Mouse (Mus musculus) kidney, embryonic 14.5 days (tissue): ENCODE data around the gene Cep41. TPM values are rescaled to one million over a fixed set of nuclear protein-coding genes. Genes with fewer than 3 reads are reported as not detected.

Experiments used
- ATAC-seq: fragments of 200-750 bp; cut with Nextera tagmentation; 2 replicates; pipeline ENCODE4 v1.8.0; 2017; ENCODE audit warnings: moderate number of reproducible peaks, mild to moderate bottlenecking, moderate TSS enrichment, moderate library complexity; ENCODE audit not compliant: low FRiP score, low TSS enrichment
- H3K27ac ChIP-seq: fragments of 300-500 bp; sonication (generic); 2 replicates; pipeline ENCODE4 v1.5.1; 2014; ENCODE audit warnings: low read depth, mild to moderate bottlenecking, low read length, moderate library complexity, mixed read lengths
- H3K27me3 ChIP-seq: fragments of 300-500 bp; sonication (generic); 2 replicates; pipeline ENCODE4 v1.6.1; 2014; ENCODE audit warnings: mild to moderate bottlenecking, low read length; ENCODE audit not compliant: control insufficient read depth, insufficient read depth
- H3K36me3 ChIP-seq: fragments of 300-500 bp; sonication (generic); 2 replicates; pipeline ENCODE4 v1.6.1; 2014; ENCODE audit warnings: low read length, mixed read lengths; ENCODE audit not compliant: control insufficient read depth, insufficient read depth
- H3K4me1 ChIP-seq: fragments of 300-500 bp; sonication (generic); 2 replicates; pipeline ENCODE4 v1.6.1; 2014; ENCODE audit warnings: low read length, mixed read lengths; ENCODE audit not compliant: control insufficient read depth, insufficient read depth
- H3K4me2 ChIP-seq: fragments of 300-500 bp; sonication (generic); replicated peaks from 2 replicates; pipeline ENCODE4 v1.6.1; 2014; ENCODE audit warnings: low read depth, mild to moderate bottlenecking, low read length
- H3K4me3 ChIP-seq: fragments of 300-500 bp; sonication (generic); 2 replicates; pipeline ENCODE4 v1.5.1; 2014; ENCODE audit warnings: mild to moderate bottlenecking, low read length
- H3K9ac ChIP-seq: fragments of 300-500 bp; sonication (generic); 2 replicates; pipeline ENCODE4 v1.6.1; 2014; ENCODE audit warnings: low read depth, mild to moderate bottlenecking, low read length, moderate library complexity
- H3K9me3 ChIP-seq: fragments of 300-500 bp; sonication (generic); 2 replicates; pipeline ENCODE4 v1.6.1; 2016; ENCODE audit warnings: low read length; ENCODE audit not compliant: control insufficient read depth
- WGBS: fragments of 180-500 bp; shearing (Covaris S2); extraction: QIAGEN DNeasy Blood & Tissue Kit; methylation state at CpG from one replicate; pipeline ENCODE4 v1.1.7; 2014; 5-methylcytosine and 5-hydroxymethylcytosine counted together
- polyA plus RNA-seq: library from polyadenylated mRNA; unstranded; fragments of >200 nt; fragmentation: Nextera tagmentation; extraction: Ambion mirVana; gene quantifications from 2 replicates; pipeline ENCODE4 v1.2.1, GENCODE M21; 2014

Gene Cep41
- polyA plus RNA-seq, 1 experiment from 2014 or later: 31.2 TPM

DNA sequence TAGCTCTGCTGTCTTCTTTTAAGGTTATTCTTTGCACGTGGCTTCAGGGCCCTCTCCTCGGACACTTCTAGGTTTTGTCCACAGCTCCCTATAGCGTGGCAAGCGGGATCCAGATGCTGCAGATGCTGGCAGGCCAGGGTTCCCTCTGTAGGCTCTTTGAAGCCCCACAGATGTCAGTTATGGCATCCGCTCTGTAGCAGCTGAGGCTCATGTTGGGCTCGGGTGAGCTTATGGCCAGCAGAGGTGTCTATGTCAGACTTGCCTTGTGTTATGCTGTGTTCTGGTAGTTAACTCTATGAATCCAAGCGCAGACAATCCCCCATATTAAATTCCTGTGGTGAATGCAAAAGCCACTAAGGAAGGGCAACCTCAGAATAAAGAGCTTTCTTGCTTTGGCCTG lies 13.1 kb downstream of the Cep41 start:
- Histone ChIP-seq H3K27me3 (no peaks in the 10 kb centered on the region), H3K4me3 (no peak overlapping the region), H3K36me3 (no peaks in the 10 kb centered on the region), H3K9ac (no peak overlapping the region), H3K27ac (peak overlapping the region; percentile 79), H3K4me2 (no peak overlapping the region), H3K4me1 (peaks cover 34% of the 10 kb centered on the region), H3K9me3 (no peaks in the 10 kb centered on the region)
- 37% methylated on average over 7 of the region's 7 CpGs for WGBS
- peak; percentile 45; the same call in 1 of the 2 replicates for ATAC-seq

DNA sequence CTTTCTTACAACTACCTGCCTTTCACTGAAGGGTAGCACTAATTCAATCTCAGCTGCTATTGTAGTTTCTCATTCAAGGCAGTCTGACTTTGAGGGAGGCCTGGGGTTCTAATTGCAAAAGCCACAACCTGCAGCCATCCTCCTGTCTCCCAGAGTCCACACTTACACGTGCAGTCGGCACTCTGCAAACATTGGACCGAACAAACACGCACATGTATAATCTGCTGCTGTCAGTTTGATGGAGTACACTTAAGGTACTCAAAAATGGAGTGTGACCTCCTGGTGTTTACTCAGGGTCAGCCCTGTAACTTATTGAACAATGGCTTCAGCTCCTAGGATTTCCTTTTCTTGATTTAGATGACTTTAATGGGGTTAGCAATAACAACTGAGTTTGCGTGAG lies 14.0 kb downstream of the Cep41 start:
- H3K27me3 ChIP-seq: no peaks in the 10 kb centered on the region
- 16% methylated on average over 5 of the region's 5 CpGs for WGBS
- peaks cover 43% of the 10 kb centered on the region for H3K4me1 ChIP-seq
- no peak overlapping the region for H3K9ac ChIP-seq
- ATAC-seq: peak; percentile 56; the same call in 1 of the 2 replicates
- H3K36me3 ChIP-seq: no peaks in the 10 kb centered on the region
- no peak overlapping the region for H3K4me3 ChIP-seq
- no peaks in the 10 kb centered on the region for H3K9me3 ChIP-seq
- H3K4me2 ChIP-seq: no peak overlapping the region
- peak overlapping the region; percentile 79; the same call in 1 of the 2 replicates for H3K27ac ChIP-seq

- H3K27ac ChIP-seq: 0 out of 2 replicates have a peak overlapping the region, but pooled peaks have one; percentile 3
- no peaks in the 10 kb centered on the region for H3K36me3 ChIP-seq
- WGBS: 77% methylated on average over 6 of the region's 6 CpGs
- H3K4me1 ChIP-seq: peaks cover 53% of the 10 kb centered on the region
- no peak overlapping the region for H3K4me3 ChIP-seq
- no peak overlapping the region for H3K9ac ChIP-seq
- H3K4me2 ChIP-seq: no peak overlapping the region
- no peaks in the 10 kb centered on the region for H3K27me3 ChIP-seq
- ATAC-seq: no peak
- H3K9me3 ChIP-seq: no peaks in the 10 kb centered on the region
Measured at GRCm38 (mm10) chr6:30678482-30678881, 15.1 kb downstream of the Cep41 start.

DNA sequence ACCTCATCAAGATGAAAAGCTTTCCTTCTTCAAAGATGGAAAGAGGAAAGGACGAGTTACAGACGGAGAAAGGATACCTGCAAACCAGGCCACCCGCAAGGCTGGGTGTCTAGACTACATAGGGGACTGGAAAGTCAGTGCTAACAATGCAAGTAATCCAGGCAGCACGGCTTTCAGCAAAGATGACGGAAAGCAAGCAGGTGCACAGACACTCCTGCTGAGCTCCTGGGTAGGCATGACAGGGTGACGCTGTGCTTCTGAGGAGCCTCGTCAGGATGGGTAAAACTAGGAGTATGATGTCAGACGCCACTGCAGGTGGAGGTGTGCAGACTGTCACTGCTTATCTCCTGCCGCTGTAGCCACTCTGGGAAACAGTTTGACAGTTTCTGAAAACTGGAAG lies 16.0 kb downstream of the Cep41 start:
- WGBS: 86% methylated on average over 9 of the region's 9 CpGs
- H3K4me3 ChIP-seq: no peak overlapping the region
- no peaks in the 10 kb centered on the region for H3K36me3 ChIP-seq
- no peaks in the 10 kb centered on the region for H3K27me3 ChIP-seq
- H3K9me3 ChIP-seq: no peaks in the 10 kb centered on the region
- no peak for ATAC-seq
- H3K9ac ChIP-seq: no peak overlapping the region
- no peak overlapping the region for H3K4me2 ChIP-seq
- no peak overlapping the region for H3K27ac ChIP-seq
- H3K4me1 ChIP-seq: peaks cover 55% of the 10 kb centered on the region

DNA sequence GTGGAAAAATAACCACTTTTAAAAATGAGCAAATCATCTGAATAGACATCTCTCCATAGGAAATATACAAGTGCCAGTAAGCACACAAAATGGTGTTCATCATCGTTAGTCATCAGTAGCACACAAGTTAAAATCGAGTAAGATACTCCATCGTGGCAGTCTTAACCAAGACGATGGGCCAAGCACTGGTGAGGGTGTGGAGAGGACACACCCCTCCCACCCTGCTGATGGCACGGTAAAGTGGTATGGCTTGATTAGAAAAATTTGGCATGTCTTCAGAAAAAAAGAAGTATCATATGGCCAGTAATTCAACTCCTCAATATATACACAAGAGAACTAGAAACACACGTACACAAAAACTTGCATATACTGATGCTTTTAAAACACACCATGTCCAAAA lies 17.0 kb downstream of the Cep41 start:
- H3K4me1 ChIP-seq: peaks cover 51% of the 10 kb centered on the region
- H3K27me3 ChIP-seq: no peaks in the 10 kb centered on the region
- no peak overlapping the region for H3K4me3 ChIP-seq
- ATAC-seq: no peak
- no peak overlapping the region for H3K9ac ChIP-seq
- no peaks in the 10 kb centered on the region for H3K36me3 ChIP-seq
- no peaks in the 10 kb centered on the region for H3K9me3 ChIP-seq
- 83% methylated on average over 6 of the region's 6 CpGs for WGBS
- H3K27ac ChIP-seq: no peak overlapping the region
- no peak overlapping the region for H3K4me2 ChIP-seq

- peak overlapping the region; percentile 86 for H3K27ac ChIP-seq
- 28% methylated on average over 11 of the region's 11 CpGs for WGBS
- peak overlapping the region; percentile 32; the same call in 1 of the 2 replicates for H3K9ac ChIP-seq
- H3K4me3 ChIP-seq: no peak overlapping the region
- no peak for ATAC-seq
- H3K9me3 ChIP-seq: no peaks in the 10 kb centered on the region
- H3K27me3 ChIP-seq: no peaks in the 10 kb centered on the region
- peaks cover 45% of the 10 kb centered on the region for H3K4me1 ChIP-seq
- H3K36me3 ChIP-seq: no peaks in the 10 kb centered on the region
- 0 out of 2 replicates have a peak overlapping the region, but pooled peaks have one; percentile 1 for H3K4me2 ChIP-seq
Measured at GRCm38 (mm10) chr6:30675281-30675771, 18.2 kb downstream of the Cep41 start.

DNA sequence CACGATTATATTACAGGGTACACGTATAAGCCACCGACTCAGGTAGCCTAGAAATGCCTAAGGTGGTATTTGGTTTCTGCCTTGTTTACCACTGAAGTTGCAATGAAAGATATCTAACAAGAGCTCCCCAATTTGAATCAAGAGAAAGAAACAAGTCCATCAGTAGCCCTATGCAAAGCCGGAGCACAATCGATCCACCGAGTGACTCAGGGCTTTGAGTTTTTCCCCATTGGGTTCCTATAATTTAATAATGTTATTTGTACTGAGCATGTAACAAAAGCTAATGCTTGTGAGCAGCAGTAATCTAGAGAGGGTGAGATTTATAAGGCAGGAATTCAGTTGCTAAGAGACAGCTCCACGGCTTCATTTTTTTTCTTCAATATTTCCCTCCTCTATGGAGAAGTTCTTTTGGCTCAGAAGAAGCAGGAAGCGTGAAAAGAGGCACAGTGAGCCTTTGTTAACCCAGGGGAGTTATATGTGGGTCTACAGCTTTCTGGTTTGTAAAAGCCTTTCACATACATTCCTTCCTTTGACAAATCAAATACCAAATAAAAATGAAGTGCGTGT lies 18.8 kb downstream of the Cep41 start:
- 52% methylated on average over 9 of the region's 9 CpGs for whole genome bisulfite sequencing
- no peaks in the 10 kb centered on the region for H3K36me3 ChIP-seq
- no peaks in the 10 kb centered on the region for H3K27me3 ChIP-seq
- peak overlapping the region; percentile 86 for H3K27ac ChIP-seq
- H3K9ac ChIP-seq: peak overlapping the region; percentile 40; the same call in 1 of the 2 replicates
- no peak overlapping the region for H3K4me2 ChIP-seq
- ATAC-seq: no peak
- H3K4me1 ChIP-seq: peaks cover 43% of the 10 kb centered on the region
- no peak overlapping the region for H3K4me3 ChIP-seq
- no peaks in the 10 kb centered on the region for H3K9me3 ChIP-seq

DNA sequence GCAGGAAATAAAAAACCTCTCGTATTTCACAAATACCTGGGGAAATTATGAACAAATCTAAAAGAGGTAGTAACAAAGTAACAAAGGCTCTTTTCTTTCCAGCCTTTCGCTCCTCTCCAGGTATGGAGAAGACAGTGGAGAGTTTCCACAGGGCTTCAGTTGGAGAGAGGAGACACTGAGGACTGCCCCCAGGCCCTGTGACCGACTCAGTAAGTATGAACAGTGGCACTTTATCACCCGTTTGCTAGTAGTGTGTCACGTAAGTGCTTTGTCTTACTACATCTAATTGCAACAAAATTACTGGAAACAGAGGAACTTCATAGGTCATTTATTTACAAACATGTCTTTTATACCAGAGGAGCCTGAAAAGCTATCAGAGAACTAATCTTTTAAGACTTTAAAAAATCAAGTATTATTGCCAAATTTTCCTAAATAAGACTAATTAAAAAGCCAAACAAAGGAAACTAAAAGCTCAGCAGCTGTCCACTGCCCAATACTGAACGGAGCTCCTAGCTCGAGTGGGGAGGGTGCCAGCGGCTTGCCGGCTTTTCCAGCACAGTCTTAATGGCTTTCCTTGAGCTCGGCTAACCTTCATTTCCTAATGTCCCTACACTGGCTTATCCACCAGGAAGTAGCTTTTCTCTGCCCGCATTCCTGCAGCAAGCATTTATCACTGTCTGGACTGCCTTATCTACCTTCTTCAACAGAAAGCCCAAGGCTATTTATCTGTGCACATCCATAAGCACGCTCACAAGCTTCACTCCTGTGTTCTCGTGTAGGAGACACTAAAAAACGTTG lies 19.6 kb downstream of the Cep41 start:
- Histone ChIP-seq H3K36me3 (no peaks in the 10 kb centered on the region), H3K9ac (peak overlapping the region; percentile 40; the same call in 1 of the 2 replicates), H3K4me1 (peaks cover 36% of the 10 kb centered on the region), H3K4me2 (peak overlapping the region; percentile 24; the same call in 1 of the 2 replicates), H3K9me3 (no peaks in the 10 kb centered on the region), H3K4me3 (no peak overlapping the region), H3K27ac (peak overlapping the region; percentile 86), H3K27me3 (no peaks in the 10 kb centered on the region)
- WGBS: 20% methylated on average over 14 of the region's 14 CpGs
- peak; percentile 68; the same call in 1 of the 2 replicates for ATAC-seq

DNA sequence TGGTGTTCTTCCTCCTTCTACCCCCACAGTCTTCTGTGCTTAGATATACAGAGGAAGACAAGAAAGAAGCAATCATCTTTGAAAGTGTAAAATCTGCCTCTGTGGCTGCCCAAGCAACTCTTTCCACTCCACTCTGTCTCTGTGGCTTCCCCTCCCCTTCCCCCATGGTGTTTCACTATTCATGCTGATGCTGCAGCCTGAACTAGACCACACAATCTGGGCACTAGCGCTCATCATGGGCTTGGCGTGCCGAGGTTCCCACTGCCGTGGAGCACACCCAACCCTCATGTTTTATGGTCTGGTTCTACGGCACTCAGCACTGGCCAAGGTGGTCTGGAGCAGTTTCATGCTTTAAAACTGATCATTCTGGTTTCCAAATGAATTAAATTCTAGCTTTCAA lies 21.9 kb downstream of the Cep41 start:
- H3K4me1 ChIP-seq: peaks cover 39% of the 10 kb centered on the region
- 78% methylated on average over 5 of the region's 5 CpGs for WGBS
- H3K4me3 ChIP-seq: no peak overlapping the region
- H3K9ac ChIP-seq: no peak overlapping the region
- peak overlapping the region; percentile 6; the same call in 1 of the 2 replicates for H3K27ac ChIP-seq
- ATAC-seq: no peak
- no peak overlapping the region for H3K4me2 ChIP-seq
- no peaks in the 10 kb centered on the region for H3K27me3 ChIP-seq
- H3K9me3 ChIP-seq: no peaks in the 10 kb centered on the region
- no peaks in the 10 kb centered on the region for H3K36me3 ChIP-seq
